Mouse (Mus musculus): ENCODE measurements around the gene Chp2.

DNA sequence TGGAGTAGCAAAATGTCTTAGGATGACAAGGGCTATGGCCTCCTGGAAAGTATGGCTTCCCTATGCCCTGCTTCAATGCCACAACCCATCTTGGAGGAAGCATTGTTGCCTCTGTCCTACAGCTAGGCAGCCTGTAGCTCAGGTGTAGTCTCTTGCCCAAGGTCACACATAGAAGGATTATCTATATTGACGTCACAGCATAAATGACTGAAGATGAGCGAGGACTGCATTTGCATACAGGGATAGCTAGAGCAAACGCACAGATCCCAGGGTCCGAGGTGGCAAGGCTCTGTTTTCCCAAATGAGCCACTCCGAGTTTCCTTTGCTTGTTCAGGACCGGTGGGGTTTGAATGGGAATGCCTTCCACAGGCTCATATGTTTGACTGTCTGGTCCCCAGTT lies 48.6 kb upstream of the Chp2 start:
- no peak for TF ChIP-seq CTCF (IDR thresholded peaks at IDR 0.05; ENCODE audit: control insufficient read depth, insufficient read depth, insufficient replicate concordance, low read depth, low read length)
- TF ChIP-seq POLR2A (IDR thresholded peaks at IDR 0.05; ENCODE audit: control insufficient read depth, low read depth, low read length), result no peak
